Mouse (Mus musculus): ENCODE results near the gene Ror1.

Ror1 gene

DNA sequence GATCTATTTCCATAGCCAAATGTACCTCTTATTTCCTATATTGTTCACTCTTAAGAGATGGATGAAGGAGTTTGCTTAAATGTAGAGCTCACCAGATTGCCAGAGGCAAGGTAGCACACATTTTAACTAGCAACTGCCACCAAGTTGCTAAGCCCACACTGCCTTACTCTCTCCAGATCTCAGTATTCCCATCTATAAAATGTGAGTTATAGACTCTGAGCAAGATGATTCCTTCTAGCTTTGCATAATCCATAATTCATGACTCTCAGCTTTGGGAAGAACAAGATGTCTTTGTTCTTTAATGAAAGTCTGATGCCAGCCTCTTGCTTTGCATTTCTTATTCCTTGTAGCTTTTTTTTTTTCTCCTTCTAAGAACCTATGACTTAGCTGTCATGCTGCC is 64.6 kb downstream of the Ror1 start:
- peak; percentile 36 for DNase-seq (ENCODE audit: low read depth)

- no peak for DNase-seq (ENCODE audit: low read depth)
Observed at GRCm38 (mm10) chr4:100165790-100166189, 70.2 kb downstream of the Ror1 start.

GRCm38 (mm10) chr4:100166871-100167270 is 71.3 kb downstream of the Ror1 start:
- DNase-seq (ENCODE audit: low read depth) = no peak

- DNase-seq (ENCODE audit: low read depth) = no peak
Observed at GRCm38 (mm10) chr4:100169683-100170082, 74.1 kb downstream of the Ror1 start.

DNA sequence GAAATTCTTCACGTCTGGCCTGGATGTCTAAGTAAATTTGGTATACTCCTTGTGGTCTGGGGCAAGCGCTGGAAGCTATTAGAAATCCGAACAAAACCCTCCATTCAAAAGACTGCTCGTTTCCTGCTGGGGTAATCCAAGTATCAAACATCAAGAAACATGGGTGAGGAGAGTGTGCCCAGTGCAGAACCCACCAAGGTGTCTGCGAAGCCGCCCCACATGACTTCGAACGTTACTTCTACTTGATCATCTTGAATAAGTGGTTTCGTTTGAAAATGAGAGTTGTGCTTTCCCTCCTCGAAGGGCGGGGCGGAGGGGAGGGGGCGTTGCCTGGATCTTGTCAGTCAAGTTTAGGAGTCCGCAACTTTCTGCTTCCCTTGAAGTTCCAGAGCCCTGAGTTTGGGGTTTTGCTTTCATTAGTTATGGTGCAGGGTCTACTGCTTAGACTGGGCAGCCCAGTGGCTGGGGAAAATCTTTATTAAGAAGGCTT is 74.6 kb downstream of the Ror1 start:
- no peak for DNase-seq (ENCODE audit: low read depth)

DNA sequence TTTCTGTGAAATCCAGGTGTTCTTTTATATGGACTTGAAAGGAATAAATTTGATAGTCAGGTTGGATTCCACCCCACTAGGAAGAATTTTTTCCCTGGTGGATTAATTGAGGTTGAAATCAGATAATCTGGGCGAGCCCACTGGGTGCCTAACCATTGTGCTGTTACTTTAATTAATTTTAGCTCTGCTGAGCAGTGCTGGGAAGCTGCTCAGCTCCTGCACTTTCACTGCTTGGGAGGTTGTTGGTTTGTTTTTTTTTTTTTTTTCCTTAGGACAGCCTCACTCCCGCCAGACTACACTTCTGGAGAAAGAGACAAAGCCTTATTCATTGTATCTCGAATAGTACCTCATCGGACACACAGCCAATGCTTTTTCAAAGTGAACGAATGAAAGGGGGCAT is 75.2 kb downstream of the Ror1 start:
- no peak for DNase-seq (ENCODE audit: low read depth)

- no peak for DNase-seq (ENCODE audit: low read depth)
Observed at GRCm38 (mm10) chr4:100171483-100171898, 75.9 kb downstream of the Ror1 start.

DNA sequence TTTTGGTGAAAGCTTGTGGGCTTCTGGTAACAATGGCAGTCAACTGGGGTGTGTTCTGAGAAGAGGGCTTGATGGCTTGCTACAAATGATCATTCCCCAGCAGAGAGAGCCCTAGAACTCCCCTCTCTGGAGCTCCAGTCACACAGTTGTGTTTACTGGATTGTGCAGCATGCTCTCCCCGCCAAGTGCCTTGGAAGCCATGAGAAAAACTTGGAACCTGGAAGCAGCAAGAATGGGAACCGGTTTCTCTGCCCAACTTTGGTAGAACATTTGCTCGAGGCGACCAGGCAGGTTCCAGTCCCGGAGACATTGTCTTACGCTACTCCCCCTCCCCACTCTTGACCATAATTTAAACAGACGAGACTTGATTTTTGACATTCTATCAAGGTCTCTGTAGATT is 80.0 kb downstream of the Ror1 start:
- DNase-seq (ENCODE audit: low read depth) = no peak

- peak; percentile 53 for DNase-seq (ENCODE audit: low read depth)
Observed at GRCm38 (mm10) chr4:100178316-100178715, 82.7 kb downstream of the Ror1 start.

DNA sequence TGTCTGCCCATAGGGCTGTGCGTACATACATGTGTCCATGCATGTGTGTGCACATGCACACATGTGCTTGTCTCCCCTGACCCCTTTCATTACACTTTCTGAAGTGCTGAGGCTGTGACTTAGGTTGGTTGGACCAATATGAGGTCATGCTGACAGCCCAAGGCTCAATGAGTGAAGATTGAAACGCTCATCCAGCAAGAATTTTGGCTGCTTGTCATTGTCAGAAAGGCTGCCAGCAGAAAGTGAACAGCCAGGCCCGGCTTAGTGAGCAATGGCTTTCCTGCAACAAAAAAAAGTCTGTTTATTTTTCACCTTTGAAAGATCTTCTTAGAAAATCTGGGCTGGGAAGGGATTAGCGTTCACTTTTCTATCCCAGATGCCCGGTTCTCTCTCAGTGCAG is 86.1 kb downstream of the Ror1 start:
- DNase-seq (ENCODE audit: low read depth) = peak; percentile 91

GRCm38 (mm10) chr4:100186781-100187180 is 91.2 kb downstream of the Ror1 start:
- DNase-seq (ENCODE audit: low read depth) = no peak

DNA sequence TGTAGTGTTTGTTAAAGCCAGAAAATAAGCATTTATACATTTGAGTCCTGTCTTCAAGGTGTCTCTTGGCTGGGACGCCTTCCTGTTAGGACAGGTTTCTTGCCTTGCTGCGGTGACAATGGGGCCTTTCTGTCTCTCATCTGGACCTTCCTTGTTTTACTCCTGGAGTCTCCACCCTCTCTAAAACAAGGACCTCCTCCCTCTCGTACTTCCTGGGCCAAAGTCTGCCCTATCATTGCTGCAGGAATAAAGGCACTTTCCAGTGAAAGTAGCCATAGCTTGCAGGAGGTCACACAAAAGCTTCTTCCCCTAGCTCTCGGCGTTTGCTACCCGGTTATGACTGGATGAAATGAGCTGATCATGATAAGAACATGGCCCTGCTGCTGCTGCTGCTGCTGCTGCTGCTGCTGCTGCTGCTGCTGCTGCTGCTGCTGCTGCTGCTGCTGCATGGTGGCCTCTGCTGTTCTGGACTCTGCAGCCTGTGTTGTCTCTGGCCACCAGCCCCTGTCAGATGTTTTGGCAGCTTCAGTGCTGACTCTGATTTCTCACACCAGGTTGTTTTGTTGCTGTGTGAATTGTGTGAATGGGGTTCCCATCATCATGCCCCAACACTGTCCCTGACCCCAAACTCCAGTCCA is 92.1 kb downstream of the Ror1 start:
- peak; percentile 31 for DNase-seq (ENCODE audit: low read depth)

DNA sequence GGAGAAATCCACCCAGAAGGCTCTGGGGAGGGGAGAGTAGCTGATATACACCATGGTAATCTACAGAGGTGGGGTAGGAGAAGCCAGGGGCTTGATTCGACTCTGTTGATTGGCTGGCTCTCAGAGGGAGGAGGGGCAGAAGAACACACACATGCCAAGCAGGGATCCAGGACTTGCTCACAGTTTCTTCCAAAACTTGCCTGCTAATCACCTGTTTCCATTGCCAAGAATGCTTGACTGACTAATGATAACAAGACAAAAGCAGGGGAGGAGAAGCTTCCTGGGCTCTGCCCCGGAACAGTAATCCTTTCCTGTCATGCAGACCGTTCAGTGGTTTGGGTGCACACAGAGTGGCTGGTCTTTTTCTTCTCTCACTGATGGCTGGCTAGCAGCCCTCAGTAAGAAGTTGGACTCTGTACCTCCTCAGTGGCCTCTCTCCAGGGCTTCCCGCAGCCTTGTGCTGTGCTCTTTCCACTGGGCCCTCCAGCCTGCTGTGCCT is 92.7 kb downstream of the Ror1 start:
- DNase-seq (ENCODE audit: low read depth) = peak; percentile 66

DNA sequence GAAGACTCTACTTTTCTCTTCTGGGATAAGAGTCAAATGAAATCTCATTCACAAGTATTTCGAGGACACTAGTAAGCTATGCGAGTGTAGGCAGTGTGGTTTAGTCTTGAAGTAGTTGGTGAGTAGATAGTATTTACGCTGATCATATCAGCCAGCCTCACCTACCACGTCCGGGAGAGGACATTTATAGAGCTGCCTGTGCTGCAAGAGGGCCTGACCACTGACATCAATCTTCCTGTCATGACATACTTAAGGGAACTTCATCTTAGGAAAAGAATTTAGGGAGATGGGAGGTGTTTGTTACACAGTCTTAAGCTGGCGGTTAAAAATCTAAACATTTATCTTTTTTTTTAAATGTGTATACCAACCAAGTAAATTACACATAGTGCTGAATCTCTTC is 95.9 kb downstream of the Ror1 start:
- peak; percentile 27 for DNase-seq (ENCODE audit: low read depth)

DNA sequence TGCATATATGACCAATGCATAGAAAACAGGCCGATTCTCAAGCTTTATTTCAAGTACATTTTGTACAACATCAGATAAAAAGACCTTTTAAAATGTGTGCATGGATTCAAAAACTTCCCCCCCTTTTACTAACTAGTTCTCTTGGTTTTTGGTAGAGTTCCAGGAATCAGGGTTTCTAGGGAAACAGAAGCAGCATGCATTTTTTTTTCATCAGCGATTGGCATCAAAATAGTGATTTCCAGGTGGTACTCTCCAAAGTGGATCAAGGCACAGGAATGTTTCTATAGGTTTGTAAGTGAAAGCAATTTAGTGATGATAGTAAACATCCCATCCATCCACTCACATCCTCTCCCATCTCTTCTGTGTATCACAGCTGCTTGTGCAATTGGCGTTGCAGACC is 98.5 kb downstream of the Ror1 start:
- no peak for DNase-seq (ENCODE audit: low read depth)

- no peak for DNase-seq (ENCODE audit: low read depth)
Observed at GRCm38 (mm10) chr4:100196255-100196793, 100.7 kb downstream of the Ror1 start.

GRCm38 (mm10) chr4:100198275-100198674 is 102.7 kb downstream of the Ror1 start:
- DNase-seq (ENCODE audit: low read depth) = peak; percentile 42

GRCm38 (mm10) chr4:100201322-100201721 is 105.7 kb downstream of the Ror1 start:
- DNase-seq (ENCODE audit: low read depth) = no peak

DNA sequence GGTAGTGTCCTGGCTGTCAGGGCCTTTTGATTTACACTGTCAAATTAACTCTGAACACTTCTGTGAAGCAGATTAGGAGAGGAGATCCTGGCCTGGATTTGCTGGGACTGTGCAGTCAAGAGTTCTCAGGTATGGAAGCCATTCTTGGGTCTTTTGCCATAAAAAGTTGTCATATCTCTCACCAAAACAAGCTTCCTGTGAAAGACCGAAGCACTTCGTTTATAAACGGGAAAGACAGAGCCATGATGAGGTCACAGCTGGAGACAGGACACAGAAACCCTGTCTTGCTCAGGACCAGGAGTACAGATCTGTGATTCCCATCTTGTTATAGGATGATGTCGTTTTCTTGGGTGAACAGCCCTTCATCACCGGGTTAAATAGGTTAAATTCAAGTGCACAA is 107.5 kb downstream of the Ror1 start:
- no peak for DNase-seq (ENCODE audit: low read depth)

GRCm38 (mm10) chr4:100203688-100204087 is 108.1 kb downstream of the Ror1 start:
- DNase-seq (ENCODE audit: low read depth) = no peak

DNA sequence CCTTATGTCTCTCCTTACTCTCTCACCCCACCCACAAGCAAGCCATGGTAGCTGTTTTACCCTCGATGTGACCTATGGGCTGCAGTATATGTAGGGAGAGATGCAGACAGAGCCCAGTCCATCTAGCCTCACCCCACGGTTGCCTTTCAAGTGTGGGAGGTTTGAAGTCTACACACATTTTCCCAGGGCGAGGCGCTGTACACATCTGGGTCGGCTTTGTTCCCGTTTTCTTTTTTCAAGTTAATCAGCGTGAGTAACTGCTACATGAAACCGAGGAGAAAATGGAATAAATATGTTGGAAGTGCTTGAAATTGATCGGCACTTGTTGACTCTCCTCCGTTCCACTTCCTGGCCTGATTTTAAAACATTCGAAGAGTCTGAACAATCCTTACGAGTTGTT is 108.8 kb downstream of the Ror1 start:
- DNase-seq (ENCODE audit: low read depth) = no peak

- no peak for DNase-seq (ENCODE audit: low read depth)
Observed at GRCm38 (mm10) chr4:100208081-100208480, 112.5 kb downstream of the Ror1 start.

- DNase-seq (ENCODE audit: low read depth) = no peak
Observed at GRCm38 (mm10) chr4:100209106-100209505, 113.5 kb downstream of the Ror1 start.

- no peak for DNase-seq (ENCODE audit: low read depth)
Observed at GRCm38 (mm10) chr4:100211331-100211730, 115.7 kb downstream of the Ror1 start.

Measured in NIH3T3 (cell line).